Mouse (Mus musculus): ENCODE results near the gene Fstl3.

GRCm38 (mm10) chr10:79778006-79778405 is 934 bp downstream of the Fstl3 start:
- no peak for TF ChIP-seq CTCF (IDR thresholded peaks at IDR 0.05; ENCODE audit: low read depth)
- TF ChIP-seq EP300 (optimal IDR thresholded peaks at IDR 0.05) = no peak

All from stomach, postnatal 0 days (tissue).